Mouse (Mus musculus) bone marrow, adult 2 months (tissue): ENCODE results near the gene Sec16a. TPM values are rescaled to one million over a fixed set of nuclear protein-coding genes. Genes with fewer than 3 reads are reported as not detected.

ENCODE experiments used
- H3K27ac ChIP-seq: fragments of 200-500 bp; 2 replicates; pipeline ENCODE4 v1.5.1; 2012; ENCODE audit warnings: low read depth, mild to moderate bottlenecking, control low read depth, inconsistent platforms, low read length; ENCODE audit not compliant: control insufficient read depth, poor library complexity, insufficient read depth
- H3K4me1 ChIP-seq: fragments of 200-500 bp; 2 replicates; pipeline ENCODE4 v1.6.1; 2011; ENCODE audit warnings: low read length; ENCODE audit not compliant: control insufficient read depth, insufficient read depth
- H3K4me3 ChIP-seq: fragments of 200-500 bp; replicated peaks from 2 replicates; pipeline ENCODE3; 2011; ENCODE audit warnings: mild to moderate bottlenecking, low read depth, low read length, control low read depth; ENCODE audit not compliant: control insufficient read depth
- CTCF ChIP-seq: fragments of 200-500 bp; IDR thresholded peaks from 2 replicates; pipeline ENCODE4 v1.5.1; 2011; ENCODE audit warnings: low read length, control low read depth; ENCODE audit not compliant: control insufficient read depth, insufficient read depth
- POLR2A ChIP-seq: fragments of 200-500 bp; IDR thresholded peaks from 2 replicates; pipeline ENCODE4 v1.6.1; 2011; ENCODE audit warnings: low read depth, mild to moderate bottlenecking, control low read depth, low read length, borderline replicate concordance; ENCODE audit not compliant: control insufficient read depth
- WGBS: fragments of 180-500 bp; shearing (Covaris S2); methylation state at CpG from one replicate; pipeline ENCODE4 v1.1.7; 2018; 5-methylcytosine and 5-hydroxymethylcytosine counted together
- polyA plus RNA-seq: library from polyadenylated mRNA; stranded (reverse); fragments of >200 nt; gene quantifications from 2 replicates; pipeline ENCODE4 v1.2.4, GENCODE M21; 2011; ENCODE audit warnings: low replicate concordance; ENCODE audit not compliant: missing spikeins, insufficient read depth, insufficient read length

Sec16a gene
- 5.8 and 30.1 TPM in 2 replicates for polyA plus RNA-seq

DNA sequence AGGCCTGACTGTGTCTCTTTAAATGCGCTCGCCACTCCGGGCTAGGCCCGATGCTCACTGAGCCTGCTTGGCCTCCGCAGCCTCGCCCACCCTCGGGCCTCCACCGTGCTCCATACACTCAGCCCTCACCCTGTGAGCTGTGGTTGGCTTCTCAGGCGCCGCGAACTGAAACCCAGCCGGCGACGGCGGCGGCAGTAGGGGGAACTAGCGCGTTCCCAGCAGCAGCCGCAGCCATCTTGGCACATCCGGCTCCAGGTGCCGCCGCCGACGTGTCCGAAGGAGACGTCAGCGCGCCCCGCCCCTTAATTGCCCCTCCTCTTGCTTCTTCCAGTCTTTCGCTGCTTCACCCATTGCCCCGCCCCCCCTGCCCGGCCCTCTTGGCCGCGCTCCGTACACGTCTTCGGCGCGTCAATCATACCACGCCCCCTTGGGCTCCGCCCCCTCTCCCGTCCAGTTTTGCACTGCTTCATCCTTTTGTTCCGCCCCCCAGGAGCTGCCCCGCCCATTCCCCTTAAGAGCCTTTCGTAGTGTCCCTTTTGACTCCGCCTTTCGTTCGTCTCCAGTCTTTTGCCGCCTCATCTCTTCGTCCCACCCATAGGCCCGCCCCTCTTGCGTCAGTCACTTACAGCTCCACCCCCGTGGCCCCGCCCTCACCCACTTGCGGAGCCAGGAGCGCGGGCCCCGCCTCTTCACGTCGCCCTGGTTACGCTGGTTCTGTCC, at the start of gene Sec16a:
TSS of gene Sec16a (minus strand) at position 271 of the 720 bp plus-strand sequence.
- WGBS: under 1% methylated on average over 61 of the region's 61 CpGs
- Histone ChIP-seq H3K4me3 (peak within 1 kb of the TSS; percentile 96), H3K27ac (peak within 1 kb of the TSS; percentile 96), H3K4me1 (peaks cover 5% of the 10 kb centered on the region)
- no peak; the same call in 1 of the 2 replicates for TF ChIP-seq CTCF
- TF ChIP-seq POLR2A: peak; percentile 89; the same call in 1 of the 2 replicates

DNA sequence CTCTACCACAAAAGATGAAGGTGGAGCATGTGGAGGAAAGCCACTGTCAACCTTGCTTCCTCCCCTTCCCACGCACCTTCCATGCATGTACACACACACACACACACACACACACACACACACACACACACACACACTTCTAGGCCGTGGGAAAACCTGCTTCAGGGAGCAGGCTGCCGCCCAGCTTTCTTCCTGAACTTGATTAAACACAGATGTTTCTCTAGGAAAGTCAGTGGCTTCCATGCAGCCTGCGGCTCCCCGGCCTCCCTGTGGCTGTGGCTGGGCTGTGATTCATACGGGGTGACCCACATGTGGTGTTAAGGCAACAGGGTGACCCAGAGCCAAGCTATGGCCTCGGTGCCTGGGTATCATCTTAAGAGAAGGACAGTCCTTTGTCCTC, 49.4 kb upstream of the Sec16a start:
- Histone ChIP-seq H3K27ac (no peak overlapping the region), H3K4me1 (peaks cover 15% of the 10 kb centered on the region), H3K4me3 (no peak overlapping the region)
- TF ChIP-seq POLR2A (no peak), CTCF (no peak)
- 36% methylated on average over 7 of the region's 7 CpGs for WGBS

DNA sequence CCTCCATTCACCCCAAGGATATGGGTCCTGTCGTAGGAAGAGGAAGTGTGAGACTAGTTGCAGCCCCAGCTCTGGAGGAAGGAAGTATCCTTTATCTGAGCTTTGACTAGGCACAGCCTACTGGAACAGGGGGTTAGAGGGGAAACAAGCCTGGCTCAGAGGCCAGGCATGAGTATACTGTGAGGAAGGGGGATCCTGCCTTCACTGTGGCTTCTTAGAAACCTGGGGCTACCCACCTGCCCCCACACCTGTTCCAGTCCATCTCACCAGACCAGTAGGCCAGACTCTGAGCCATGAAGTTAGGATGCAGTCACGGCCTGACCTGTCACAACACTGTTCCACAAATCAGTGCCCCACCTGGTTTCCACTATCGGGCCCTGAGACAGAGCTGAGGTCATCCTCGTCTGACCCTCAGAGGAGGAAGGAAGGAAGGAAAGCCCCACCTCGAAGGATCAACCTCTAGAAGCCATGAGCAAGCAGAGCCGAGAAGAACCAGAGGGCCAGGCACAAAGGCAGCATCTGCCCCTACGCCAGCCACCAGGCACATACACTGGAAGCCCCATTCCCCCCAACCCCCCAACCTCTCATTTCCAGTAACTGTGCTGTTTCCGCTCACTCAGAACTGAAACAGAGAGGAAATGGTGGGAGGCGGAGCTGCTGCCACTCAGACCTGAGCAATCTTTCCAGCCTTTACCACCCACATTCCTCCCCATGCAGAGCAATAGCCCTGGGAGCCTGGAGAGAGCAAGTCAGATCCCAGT, 48.2 kb upstream of the Sec16a start:
- no peak overlapping the region for H3K4me3 ChIP-seq
- H3K4me1 ChIP-seq: peaks cover 12% of the 10 kb centered on the region
- peak overlapping the region; percentile 44 for H3K27ac ChIP-seq
- TF ChIP-seq POLR2A: no peak
- TF ChIP-seq CTCF: no peak
- 8% methylated on average over 9 of the region's 9 CpGs for WGBS

DNA sequence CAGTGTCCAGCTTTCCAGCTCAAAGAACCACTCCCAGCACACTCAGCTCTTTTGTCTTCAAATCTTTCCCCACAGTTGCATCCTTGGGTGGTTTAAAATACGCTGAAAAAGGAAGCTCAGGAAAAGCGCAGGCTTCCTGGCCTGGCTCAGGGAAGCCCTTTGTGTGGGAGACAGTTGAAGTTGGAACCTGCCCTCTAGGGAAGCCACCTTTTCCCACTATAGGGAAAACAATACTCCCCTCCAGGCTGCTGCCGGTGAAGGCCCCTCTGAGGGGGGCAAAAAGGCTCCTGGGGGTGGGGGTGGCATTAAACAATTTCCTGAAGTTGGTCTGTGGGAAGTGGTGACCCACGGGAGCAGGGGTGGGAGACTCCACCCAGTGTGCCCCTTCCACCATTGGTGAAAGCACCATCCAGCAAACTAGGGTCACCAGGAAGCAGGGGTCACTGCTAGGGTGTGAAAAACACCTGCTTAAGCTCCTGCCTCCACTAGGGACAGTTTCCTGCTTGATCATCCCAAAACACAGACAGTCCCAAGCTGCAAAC, 45.8 kb upstream of the Sec16a start:
- TF ChIP-seq POLR2A (no peak), CTCF (no peak)
- no peak overlapping the region for H3K27ac ChIP-seq
- H3K4me1 ChIP-seq: peaks cover 16% of the 10 kb centered on the region
- WGBS: 17% methylated on average over 4 of the region's 4 CpGs
- no peak overlapping the region for H3K4me3 ChIP-seq

DNA sequence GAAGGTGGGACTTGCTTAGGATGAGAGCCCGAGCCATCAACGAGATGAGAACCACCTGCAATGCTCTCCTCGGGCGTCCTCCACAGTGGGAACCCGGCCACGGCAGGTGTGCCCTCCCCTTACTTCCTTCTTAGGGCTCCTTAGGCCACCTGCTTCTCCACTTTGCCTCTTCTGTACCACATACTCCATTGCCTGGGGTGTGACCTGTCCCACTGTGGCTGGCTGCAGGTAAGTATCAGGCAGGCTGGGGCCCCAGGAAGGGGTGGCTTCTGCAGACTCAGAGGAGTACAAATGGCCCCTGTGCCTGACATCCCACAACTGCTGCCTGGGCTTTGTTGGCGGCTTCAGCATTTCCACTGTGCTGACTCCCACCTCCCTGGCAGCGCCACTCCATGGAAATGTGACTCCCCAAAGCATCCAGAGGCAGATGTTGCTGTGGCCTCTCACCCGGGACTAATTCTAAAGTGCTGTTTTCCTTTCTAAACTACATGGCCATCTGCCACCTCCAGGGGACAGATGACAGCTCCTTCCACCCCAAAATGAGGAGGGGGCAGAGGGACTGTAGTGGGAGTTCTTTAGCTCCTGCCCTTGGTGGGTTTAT, 43.6 kb upstream of the Sec16a start:
- Histone ChIP-seq H3K27ac (no peak overlapping the region), H3K4me1 (peaks cover 22% of the 10 kb centered on the region), H3K4me3 (no peak overlapping the region)
- TF ChIP-seq CTCF (no peak), POLR2A (no peak)
- WGBS: 48% methylated on average over 9 of the region's 9 CpGs

DNA sequence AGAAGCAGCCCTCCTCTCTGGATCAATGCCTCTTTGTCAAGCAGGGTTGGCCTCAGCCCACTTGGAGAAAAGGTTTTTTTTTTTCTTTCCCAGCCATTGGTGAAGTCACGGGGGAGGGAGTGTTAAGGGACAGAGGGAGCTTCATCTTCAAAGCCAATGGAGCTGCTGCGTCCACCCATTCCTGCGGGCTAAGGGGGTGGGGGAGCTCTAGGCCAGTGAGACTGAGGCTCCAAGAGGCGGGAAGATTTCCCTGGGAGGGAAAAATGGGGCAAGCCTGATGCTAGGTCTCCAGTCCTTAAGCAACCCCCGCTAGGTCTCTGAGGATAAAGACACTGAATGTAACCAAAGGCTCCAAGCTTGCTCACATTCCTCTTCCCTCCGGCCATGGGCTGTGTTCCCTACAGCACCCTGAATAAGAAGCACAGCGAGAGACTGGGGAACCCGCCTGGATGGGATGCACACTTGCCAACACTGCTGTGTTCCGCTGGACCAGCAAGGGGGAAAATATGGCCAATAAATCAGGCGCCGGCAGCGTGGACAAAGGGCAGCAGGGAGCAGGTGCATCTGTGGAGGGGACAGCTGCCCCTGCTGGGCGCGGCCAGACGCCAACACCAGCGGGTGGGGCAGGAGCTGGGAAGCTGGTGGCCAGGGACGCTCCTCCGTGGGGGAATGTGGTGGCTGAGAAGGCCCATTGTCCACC, 42.5 kb upstream of the Sec16a start:
- TF ChIP-seq POLR2A (no peak), CTCF (no peak)
- Histone ChIP-seq H3K4me1 (peaks cover 19% of the 10 kb centered on the region), H3K4me3 (no peak overlapping the region), H3K27ac (no peak overlapping the region; the same call in 1 of the 2 replicates)
- WGBS: 78% methylated on average over 18 of the region's 18 CpGs

DNA sequence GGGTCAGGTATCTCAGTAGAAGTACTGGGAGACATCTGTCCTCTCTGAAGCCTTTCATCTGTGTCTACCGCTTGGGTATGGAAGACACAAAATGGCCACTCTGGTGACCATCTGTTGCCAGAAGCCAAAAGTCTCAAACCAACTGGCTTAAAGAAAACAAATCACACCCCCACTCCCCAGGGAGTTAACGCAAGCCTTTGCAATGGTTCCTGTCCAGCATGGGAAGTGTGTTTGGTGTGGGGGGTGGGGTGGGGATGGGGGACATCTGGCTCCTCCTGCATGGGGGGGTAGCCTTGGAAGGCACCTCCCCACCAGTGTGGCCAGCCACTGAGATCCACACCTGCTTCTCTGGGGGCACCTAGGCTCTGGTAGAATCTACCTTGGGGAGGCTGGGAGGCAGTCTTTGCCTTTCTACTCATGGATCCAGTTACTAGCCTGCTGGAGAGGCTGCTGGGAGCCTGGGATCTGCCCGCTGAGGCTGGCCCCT, 41.9 kb upstream of the Sec16a start:
- H3K27ac ChIP-seq: peak overlapping the region; percentile 50
- TF ChIP-seq CTCF (no peak), POLR2A (no peak)
- H3K4me1 ChIP-seq: peaks cover 23% of the 10 kb centered on the region
- H3K4me3 ChIP-seq: no peak overlapping the region
- 57% methylated on average over 3 of the region's 3 CpGs for WGBS
